Mouse (Mus musculus): Measurements from ENCODE around the gene Senp1.

DNA sequence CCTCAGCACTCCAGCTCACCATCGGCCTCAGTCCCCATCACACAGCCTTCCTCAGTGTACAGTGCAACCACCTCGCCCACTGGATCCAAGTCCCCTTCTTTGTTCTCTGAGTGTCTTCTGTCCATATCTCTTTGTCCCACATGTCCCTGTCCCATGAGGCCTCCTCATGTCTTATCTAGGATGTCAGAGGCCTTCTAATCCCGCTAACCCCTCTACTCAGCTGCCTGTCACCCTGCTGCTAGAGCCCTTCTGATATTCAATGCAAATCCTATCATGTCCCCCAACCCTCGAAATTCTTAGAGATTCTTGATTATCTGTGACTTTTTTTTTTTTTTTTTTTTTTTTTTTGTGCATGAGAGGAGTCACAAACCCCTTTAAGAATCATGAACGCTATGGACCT is 22.7 kb upstream of the Senp1 start:
- TF ChIP-seq CTCF (IDR thresholded peaks at IDR 0.05; ENCODE audit: borderline replicate concordance, insufficient read depth, low read length), result no peak
- TF ChIP-seq POLR2A (IDR thresholded peaks at IDR 0.05; ENCODE audit: low read depth, low read length), result no peak
